Mouse (Mus musculus): ENCODE data around the gene Irx4. TPM values are rescaled to one million over a fixed set of nuclear protein-coding genes. Genes with fewer than 3 reads are reported as not detected.
A peak's percentile ranks its signal among the peaks of the same experiment; 100 is the strongest.

Gene Irx4
- polyA plus RNA-seq (2015; fragmentation: Nextera tagmentation; extraction: Ambion mirVana): 0.25 and 0.41 TPM in 2 replicates

DNA sequence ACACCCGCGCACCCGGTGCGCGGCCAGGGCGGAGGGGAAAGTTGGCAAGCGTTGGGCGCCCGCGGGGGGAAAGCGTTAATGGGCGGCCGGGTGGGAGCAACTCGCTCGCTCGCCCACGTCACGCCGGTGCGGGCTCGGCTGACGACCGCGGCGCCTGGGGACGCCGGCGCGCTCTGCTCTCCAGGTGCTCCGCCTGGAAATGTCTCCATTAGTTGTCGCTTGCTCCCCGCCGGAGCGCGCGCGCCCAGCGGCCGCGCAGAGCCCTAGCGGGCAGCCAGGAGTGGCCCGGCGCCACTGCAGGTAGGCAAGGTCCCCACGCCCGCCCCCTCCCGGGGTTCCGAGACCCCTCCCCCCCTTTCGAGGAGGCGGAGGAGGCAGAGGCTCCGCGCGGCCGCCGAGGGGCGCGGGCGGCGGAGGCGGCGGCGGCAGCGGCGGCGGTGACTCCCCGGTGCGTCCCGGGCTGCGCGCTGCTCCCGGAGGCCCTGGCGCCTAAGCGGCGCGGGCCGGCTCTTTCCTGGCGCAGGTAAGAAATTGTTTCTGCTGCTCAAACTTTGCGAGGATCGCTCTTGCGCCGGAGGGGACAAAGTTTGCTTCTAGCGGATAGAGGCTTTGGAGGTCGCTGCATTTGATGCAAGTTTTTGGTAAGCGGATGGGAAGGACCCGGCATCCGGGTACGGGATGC lies at the start of gene Irx4:
TSS of gene Irx4 (plus strand) at position 126 of the 682 bp plus-strand sequence.
- no peak for DNase-seq (ENCODE audit: low spot score)

DNA sequence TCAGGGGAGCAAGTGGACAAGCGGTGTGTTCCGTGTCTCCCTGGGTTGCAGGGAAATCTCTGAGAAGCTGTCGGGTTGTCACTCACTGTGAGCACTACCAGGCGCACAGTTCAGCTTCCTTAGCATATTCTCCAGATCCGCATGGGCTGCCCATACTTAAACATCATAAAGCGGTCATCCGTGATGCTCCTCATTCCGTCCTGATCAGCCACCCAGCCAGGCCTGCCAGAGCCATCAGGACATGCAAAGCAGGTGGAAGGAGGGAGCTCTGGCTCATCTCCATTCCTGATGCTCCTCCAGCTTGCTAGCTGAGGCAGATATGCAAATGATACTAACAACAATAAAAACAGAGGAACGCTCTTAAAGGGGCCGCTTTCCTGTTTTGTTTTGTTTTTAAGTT lies 46.0 kb upstream of the Irx4 start:
- no peak for DNase-seq (ENCODE audit: low spot score)

DNA sequence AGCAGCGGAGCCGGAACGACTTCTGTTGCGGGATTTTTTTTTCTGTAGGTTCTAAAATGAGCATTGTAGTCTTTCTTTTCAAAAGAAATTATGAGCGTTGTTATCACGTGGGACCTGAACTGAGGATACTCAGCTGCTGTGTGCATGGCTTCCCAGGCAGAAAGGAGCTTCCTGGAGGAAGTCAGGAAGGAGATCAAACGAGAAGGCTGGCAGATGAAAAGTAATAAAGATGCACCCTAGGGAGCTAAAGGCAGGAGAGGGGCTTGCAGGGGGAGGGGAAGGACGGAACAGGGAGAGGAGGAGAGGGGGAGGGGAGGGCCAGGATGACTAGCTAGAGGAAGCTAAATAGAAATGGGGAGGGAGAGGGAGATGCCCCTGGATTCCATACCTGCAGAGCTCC lies 23.8 kb upstream of the Irx4 start:
- no peak for DNase-seq (ENCODE audit: low spot score)

DNA sequence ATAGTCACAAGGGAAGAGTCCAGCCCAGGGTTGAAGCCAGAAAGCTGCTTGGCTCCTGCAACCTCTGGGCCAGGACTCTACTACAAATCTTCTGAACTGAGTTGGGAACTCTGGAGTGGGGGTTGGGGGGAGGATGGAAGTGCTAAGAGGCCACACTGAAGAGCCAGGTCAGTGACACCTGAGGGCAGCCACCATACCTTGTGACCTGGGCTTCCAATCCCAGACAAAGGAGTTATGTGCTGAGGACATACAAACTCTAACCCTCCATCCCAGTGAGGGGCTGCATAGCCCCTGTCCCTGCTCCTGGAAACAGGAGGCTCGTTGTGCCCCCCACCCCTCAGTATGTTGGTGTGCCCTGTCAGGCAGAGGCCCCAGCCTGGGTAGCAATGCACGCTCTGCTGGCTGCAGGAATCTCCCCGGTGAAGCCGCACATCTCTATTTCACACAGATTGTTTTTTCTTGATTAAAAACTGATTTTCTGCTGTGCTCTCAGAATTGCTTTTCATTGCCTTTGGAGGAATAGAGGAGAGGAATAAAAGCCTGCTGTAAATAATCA lies 21.0 kb upstream of the Irx4 start:
- DNase-seq (ENCODE audit: low spot score): no peak

DNA sequence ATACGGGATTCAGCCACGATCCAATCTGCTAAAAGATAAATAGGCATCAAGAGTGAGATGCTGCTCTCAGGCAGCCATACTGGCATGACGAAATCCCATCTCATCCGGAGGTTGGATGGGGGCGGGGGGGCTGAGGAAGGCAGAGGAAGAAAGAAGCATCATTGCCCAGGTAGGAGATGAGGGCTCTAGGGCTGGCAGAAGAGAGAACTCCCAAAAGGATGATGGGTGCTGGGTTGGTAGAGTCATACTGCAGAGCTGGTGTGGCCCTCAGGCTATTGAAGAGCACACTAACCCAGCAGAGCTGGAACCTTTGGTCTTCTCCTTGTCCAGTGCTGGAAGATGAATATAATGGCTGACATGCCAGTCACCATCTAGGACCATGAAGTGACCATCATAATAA lies 17.7 kb upstream of the Irx4 start:
- no peak for DNase-seq (ENCODE audit: low spot score)

DNA sequence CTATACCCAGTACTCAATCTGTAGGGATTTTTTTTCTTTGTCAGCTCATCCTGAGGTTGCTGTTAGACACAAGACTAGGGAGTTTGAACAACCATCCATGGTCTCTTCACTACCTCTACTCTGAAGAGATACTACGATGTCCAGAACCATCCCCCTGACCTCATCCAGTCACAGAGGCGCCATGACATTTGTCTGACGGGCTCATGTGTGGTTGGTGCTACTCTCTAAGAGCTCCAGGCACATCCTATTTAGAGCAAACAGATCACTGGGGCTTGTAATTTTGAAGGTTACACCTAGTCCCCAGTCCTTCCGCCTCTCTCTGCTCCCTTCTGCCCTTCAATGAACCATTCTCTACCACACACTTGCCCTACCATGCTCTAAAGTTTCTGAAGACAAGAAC lies 13.3 kb upstream of the Irx4 start:
- no peak for DNase-seq (ENCODE audit: low spot score)

DNA sequence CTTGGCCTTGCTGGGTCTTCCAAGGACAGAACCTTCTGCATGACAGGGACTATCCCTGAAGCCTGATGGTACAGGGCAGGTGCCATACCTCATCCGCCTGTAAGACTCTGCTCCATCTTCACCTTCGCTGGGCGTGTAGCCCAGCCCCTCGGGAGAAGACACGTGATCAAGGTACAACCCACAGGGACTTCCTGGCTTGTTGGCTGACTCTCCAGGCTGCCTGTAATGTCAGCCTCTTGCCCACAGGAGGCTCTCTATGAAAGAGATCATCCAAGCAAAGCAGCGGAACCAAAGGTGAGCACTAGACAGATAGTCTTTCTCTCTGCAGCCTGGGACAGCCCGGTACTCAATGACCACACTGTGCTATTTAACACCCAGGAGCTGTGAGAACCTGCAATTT lies 9.1 kb upstream of the Irx4 start:
- DNase-seq (ENCODE audit: low spot score): no peak

DNA sequence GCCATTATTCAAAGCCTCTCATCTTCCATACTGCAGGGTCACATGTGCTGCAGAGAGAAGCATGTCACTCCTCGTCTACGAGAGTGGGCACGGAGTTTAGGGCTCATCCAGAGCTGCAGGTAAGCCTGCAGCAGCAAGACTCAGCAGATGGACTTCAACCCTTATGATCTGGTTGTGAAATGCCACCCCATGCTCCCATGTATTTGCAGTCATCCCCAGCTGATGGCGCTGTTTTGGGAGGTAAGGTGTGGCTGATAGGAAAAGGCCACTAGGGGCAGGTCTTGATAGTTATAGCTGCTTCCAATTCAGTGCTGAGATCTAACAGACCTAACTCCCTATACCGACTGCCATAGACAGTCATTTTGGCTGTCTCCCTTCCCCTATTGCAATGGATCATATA lies 8.3 kb upstream of the Irx4 start:
- no peak for DNase-seq (ENCODE audit: low spot score)

DNA sequence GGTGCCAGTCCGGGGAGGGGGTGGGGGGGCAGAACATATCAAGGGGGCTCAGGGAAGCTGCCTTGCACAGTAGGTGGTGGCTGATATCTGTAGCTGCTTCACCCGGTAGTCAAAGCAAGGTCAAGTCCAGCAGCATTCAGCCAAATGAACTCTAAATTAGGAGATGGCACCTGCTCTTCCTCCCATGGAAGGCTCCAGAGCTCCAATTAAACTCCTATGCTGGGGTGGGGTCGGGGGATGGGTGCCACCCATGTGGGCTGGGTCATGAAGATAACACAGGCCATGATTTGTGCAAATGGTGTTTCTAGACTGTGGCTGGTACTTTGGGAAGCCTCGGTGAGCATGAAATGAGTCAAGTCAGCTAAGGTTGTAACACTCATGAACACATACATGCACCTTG lies 1.9 kb upstream of the Irx4 start:
- DNase-seq (ENCODE audit: low spot score): no peak

DNA sequence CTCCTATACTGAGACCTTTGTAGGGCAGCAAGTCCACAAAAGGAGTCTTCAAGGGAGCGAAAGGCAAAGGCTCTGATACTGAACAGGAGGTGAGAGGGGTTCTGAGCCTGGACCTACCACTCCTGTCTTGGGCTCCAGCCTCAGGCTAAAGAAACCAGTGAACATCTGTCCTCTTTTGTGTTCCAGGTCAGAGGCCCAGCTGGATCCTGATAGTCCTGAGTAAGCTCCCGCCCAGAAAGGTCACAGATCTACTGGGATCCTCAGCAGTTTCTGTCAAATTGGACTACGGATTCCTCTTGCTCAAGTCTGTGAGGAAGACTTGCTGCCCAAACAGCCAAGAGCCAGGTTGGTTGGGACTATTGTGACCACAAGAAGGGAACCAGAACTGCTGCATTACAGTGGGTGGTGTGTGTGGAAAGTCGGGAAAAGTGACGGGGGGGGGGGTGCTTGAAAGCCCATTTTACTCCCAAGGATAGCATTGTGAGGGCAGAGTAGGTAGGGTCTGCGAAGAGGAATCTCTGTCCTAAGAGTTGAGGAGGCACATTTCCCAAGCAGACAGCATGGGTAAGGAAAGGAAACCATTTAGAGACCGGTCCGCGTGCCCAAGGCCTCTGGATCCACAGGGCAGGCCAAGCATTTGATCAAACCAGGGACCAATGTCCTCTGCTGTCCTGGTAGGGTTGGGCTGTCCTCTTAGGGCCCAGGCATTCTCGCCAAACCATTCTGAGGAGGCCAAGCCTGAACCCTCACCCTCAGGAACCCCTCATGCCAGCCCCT lies 514 bp upstream of the Irx4 start:
- no peak for DNase-seq (ENCODE audit: low spot score)

DNA sequence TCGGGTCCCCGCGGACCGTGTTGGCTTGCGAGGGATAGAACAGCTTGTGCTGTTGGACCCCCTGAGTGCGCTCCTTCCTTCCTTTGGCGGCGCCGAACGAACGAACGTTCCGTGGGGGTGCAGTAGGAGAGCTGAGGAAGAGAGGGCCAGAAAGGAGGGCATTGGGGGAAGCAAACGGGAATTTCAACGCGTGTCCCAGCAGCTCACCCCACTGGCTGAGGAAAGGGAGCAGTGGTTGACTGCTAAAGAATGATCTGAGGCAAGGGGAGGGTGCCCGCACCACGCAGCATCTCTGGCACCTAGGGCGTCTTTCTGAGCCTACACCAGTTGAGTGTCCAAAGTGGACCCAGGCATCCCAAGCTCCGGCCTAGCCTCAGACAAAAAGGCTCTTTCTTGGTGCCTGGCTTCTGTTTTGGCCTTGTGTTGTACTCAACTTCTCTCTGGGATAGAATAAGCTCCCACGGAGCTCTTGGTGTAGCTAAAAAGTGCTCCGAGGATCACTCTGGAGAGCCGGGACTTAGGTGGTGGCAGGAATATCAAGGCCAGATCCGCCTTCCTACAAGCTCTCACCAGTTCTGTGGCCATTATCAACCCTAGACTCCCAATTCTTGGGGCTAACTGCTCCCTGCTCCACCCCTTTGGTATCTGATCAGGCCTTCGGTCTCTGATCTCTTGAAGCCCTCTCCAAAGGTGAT lies 904 bp downstream of the Irx4 start:
- no peak for DNase-seq (ENCODE audit: low spot score)

DNA sequence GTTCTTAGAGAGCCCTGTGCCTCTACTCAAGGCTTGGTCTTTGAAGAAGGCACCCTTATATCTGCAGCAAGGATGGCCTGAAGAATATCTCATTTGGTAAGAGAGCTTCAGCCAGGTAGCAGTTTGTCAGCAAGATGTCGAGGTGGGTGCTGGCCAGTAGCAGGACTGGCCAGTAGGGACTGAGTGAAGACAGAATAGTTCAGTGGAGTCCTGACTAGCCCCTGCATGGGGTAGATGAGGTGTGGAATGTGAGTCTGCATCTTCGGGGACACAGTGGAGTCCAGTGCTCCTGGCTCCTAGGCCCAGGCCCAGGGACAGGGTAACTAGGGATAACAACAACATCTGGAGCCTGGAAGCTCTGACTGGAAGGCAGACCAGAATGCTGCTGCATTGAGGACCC lies 1.6 kb downstream of the Irx4 start:
- no peak for DNase-seq (ENCODE audit: low spot score)

DNA sequence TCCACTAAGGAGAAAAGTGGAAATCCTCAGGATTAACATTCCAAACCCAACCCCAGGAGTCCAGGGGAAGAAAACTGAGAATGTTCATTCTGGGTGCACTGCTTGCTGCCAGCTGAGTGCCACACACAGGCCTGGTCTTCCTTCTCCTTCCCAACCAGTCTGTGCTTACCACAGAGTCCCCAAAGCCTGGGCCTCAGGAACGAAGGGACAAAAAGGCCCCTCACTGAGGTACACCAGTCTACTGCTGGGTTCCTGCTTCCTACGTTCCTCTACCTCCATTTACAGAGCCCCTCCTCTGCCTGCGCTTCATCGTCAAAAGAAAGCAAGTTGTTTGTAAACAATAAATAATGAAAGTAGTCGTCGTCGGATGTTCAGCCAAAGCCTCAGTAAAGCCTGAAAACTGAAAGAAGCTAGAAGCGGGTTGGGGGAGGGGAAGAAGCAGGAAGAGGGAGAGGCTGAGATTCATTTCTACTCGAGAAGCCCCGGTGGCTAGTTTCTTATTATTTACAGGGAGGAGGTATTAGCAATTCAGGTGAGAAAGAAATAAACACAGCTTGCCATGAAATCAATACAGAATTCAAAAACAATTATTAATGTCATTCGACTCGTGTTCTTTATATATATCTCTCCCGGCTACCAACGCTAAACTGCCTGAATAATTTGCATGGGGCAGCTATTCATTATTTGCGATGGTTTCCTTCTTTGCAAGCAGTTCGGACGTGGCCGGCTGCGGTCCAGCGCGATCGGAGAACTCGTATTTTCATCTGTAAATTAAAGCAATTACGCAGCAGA lies 2.3 kb downstream of the Irx4 start:
- no peak for DNase-seq (ENCODE audit: low spot score)

DNA sequence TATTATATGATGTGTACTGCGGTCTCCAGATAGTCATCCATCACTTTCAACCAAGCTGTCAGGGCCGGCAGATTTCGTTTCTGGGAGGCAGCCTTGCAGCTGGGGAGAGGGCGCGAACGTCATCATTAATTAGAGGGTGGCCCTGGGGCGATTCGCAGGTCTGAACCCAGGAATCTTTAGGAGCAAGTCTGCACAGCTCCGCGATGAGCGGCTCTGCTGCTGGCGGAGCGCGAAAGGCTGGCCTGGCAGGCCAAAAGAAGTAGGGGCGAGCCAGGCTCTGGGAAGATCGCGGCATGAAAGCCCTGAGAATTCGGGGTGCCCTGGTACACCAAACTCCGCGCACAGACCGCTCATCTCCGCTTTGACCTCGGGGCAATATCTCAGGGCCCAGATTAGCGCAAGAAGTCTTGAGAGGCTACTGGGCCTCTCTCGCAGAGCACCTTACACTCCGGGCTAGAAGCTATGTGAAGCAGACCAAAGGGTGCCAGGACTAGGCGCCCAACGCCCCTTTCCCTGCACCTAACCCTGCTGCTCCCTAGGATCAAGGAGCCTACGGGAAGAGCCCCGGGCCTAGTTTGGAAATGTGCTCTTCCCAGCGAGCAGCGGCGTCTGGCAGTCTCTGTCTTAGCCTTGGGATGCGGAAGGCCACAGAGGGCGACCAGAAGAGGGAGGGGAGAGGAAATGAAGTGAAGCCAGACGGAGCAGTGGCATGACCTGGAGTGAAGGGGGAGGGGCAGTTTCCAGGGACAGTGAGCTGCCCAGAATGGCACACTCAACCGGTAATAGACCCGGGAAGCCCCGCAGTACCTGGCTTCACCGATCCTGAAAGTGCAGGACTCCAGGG lies 3.1 kb downstream of the Irx4 start:
- DNase-seq (ENCODE audit: low spot score): no peak

DNA sequence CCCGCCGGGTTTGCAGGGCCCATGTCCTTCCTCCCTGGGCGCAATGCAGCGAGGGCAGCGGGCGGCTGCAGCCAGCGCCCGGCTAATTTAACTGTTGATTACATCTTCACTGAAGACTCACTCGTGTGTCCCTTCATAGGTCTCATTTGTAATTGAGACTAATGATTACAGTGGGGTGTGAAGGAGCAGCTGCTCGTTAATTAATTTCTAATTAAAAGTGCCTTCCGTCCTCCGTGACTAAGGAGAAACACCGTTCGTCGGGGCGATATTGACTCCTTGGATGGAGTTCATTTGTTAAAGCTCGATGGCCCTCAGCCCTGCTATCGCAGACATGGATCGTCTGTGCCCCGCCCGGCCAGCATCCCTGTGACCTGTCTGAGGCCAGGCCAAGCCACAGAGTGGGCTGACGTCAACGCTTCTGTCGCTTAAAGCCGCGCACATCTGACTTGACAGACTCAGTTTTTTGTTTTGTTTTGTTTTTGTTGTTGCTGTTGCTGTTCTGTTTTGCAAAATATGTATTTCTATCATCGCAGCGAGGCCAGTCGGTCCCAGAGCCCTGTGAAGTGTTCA lies 4.0 kb downstream of the Irx4 start:
- DNase-seq (ENCODE audit: low spot score): no peak

DNA sequence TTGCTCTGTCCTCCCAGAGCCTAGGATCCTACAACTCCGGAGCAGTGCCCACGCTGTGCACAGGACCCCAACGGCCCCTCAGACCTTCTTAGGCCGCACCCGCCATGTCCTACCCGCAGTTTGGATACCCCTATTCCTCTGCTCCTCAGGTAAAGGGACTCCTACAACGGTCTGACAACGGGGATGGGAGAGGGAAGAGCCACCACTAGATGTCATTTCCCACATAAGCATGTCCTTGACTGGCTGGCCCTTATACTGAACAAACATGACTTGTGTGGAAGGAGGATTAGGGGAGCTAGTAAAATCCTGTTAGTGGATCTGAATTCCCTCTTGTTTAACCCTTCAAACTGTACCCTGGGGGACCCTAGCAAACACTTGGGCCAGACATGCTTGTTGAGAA lies 4.6 kb downstream of the Irx4 start:
- DNase-seq (ENCODE audit: low spot score): no peak

DNA sequence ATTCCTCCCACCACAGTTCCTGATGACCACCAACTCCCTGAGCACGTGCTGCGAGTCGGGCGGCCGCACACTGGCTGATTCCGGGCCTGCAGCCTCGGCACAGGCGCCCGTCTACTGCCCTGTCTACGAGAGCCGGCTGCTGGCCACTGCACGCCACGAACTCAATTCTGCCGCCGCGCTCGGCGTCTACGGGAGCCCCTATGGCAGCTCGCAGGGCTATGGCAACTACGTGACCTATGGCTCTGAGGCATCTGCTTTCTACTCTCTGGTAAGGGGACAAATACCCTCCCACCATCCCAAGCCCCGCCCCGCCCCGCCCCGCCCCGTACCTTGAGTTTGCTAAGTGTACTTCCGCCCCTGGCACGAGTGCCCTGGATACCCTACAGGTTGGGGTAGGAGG lies 5.2 kb downstream of the Irx4 start:
- no peak for DNase-seq (ENCODE audit: low spot score)

DNA sequence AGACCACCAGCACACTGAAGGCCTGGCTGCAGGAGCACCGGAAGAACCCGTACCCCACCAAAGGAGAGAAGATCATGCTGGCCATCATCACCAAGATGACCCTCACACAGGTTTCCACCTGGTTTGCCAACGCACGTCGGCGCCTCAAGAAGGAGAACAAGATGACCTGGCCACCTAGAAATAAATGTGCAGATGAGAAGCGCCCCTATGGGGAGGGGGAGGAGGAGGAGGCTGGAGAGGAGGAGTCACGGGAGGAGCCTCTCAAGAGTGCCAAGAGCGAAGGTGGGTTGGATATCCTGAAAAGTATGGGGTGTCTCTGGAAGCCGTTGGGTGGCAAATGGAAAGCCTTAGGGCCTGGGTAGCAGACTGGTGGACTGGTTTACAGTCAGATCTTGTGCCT lies 7.3 kb downstream of the Irx4 start:
- no peak for DNase-seq (ENCODE audit: low spot score)

DNA sequence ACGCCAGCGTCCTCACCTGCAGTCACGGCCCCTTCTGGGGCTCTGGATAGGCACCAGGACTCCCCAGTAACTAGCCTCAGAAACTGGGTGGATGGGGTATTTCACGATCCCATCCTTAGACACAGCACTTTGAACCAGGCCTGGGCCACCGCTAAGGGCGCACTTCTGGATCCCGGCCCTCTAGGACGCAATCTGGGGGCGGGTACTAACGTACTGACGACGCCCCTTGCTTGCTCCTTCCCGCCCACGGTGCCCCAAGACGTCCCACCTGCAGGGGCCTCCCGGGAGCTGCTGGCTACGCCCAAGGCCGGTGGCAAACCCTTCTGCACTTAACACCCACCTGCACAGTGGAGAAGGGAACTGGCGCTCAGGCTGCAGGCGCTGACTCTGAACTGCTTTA lies 8.4 kb downstream of the Irx4 start:
- peak; percentile 8 for DNase-seq (ENCODE audit: low spot score)

DNA sequence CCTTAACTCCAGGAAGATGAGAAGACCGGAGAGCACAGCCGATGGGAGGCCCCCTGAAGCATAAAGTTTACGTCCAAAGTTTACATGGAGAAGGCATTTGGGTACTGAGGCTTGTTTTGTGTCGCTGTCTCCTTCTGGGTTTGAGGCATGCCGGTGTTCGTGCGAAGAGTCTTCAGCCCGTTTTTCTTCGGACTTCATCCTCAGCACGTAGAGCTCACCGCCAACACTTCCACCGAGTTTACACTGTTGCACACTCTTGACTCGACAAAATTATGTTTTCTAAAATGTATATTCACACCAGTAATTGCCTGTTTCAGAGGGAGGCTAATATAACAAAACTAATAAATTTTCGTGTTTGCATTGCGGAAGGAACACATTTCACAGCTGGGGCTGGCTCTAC lies 9.0 kb downstream of the Irx4 start:
- DNase-seq (ENCODE audit: low spot score): no peak

Data from thymus, postnatal 0 days (tissue).